Mouse (Mus musculus) liver, adult 2 months (tissue): ENCODE data around the gene Sf3a1.

Source experiments
- CTCF ChIP-seq: fragments of 200-500 bp; IDR thresholded peaks from 2 replicates; pipeline ENCODE4 v1.5.1; 2011; ENCODE audit warnings: low read depth, low read length, control low read depth
- POLR2A ChIP-seq: fragments of 200-500 bp; IDR thresholded peaks from 2 replicates; pipeline ENCODE4 v1.6.1; 2011; ENCODE audit warnings: low read length, control low read depth; ENCODE audit not compliant: insufficient read depth; ENCODE audit errors: extremely low read depth

- TF ChIP-seq CTCF (no peak), POLR2A (no peak)
These were observed 27.2 kb downstream of the Sf3a1 start for GRCm38 (mm10) chr11:4187318-4187700.
